Mouse (Mus musculus) lung, embryonic 14.5 days (tissue): Measurements from ENCODE around the gene Ms4a4c. TPM values are rescaled to one million over a fixed set of nuclear protein-coding genes. Genes with fewer than 3 reads are reported as not detected.

Experiments used
- ATAC-seq: fragments of 200-750 bp; cut with Nextera tagmentation; 2 replicates; pipeline ENCODE4 v1.8.0; 2017; ENCODE audit warnings: mild to moderate bottlenecking, moderate TSS enrichment, moderate library complexity; ENCODE audit not compliant: insufficient read depth
- DNase-seq: peaks from one replicate; pipeline ENCODE4 v3.0.0-alpha.2; 2015
- H3K27ac ChIP-seq: fragments of 300-500 bp; sonication (generic); 2 replicates; pipeline ENCODE4 v1.5.1; 2014; ENCODE audit warnings: low read depth, mild to moderate bottlenecking, moderate library complexity
- H3K27me3 ChIP-seq: fragments of 300-500 bp; sonication (generic); 2 replicates; pipeline ENCODE4 v1.6.1; 2014; ENCODE audit warnings: low read length, control low read depth; ENCODE audit not compliant: insufficient read depth
- H3K36me3 ChIP-seq: fragments of 300-500 bp; sonication (generic); 2 replicates; pipeline ENCODE4 v1.6.1; 2014; ENCODE audit warnings: control low read depth; ENCODE audit not compliant: insufficient read depth
- H3K4me1 ChIP-seq: fragments of 300-500 bp; sonication (generic); 2 replicates; pipeline ENCODE4 v1.6.1; 2014; ENCODE audit warnings: antibody characterized with exemption, control low read depth; ENCODE audit not compliant: insufficient read depth
- H3K4me2 ChIP-seq: fragments of 300-500 bp; sonication (generic); 2 replicates; pipeline ENCODE4 v1.6.1; 2014; ENCODE audit warnings: mild to moderate bottlenecking
- H3K4me3 ChIP-seq: fragments of 300-500 bp; sonication (generic); 2 replicates; pipeline ENCODE4 v1.5.1; 2014; ENCODE audit warnings: low read depth, low read length
- H3K9ac ChIP-seq: fragments of 300-500 bp; sonication (generic); 2 replicates; pipeline ENCODE4 v1.6.1; 2014
- H3K9me3 ChIP-seq: fragments of 300-500 bp; sonication (generic); 2 replicates; pipeline ENCODE4 v1.6.1; 2016; ENCODE audit warnings: low read depth, low read length, control low read depth
- CTCF ChIP-seq: IDR thresholded peaks from 2 replicates; pipeline ENCODE4 v1.5.1; 2016; ENCODE audit warnings: antibody characterized with exemption, low read depth
- WGBS: fragments of 180-500 bp; shearing (Covaris S2); extraction: QIAGEN DNeasy Blood & Tissue Kit; methylation state at CpG from one replicate; pipeline ENCODE4 v1.1.7; 2014; 5-methylcytosine and 5-hydroxymethylcytosine counted together
- polyA plus RNA-seq: library from polyadenylated mRNA; unstranded; fragments of >200 nt; fragmentation: Nextera tagmentation; extraction: Ambion mirVana; gene quantifications from 2 replicates; pipeline ENCODE4 v1.2.1, GENCODE M21; 2014

Gene Ms4a4c
- polyA plus RNA-seq, 1 experiment from 2014 or later = 0.63 TPM

- H3K4me3 ChIP-seq = no peak overlapping the region
- no peak overlapping the region for H3K4me2 ChIP-seq
- no peaks in the 10 kb centered on the region for H3K4me1 ChIP-seq
- TF ChIP-seq CTCF = no peak
- ATAC-seq = no peak
- DNase-seq = no peak
- H3K9me3 ChIP-seq = no peaks in the 10 kb centered on the region
- H3K9ac ChIP-seq = no peak overlapping the region
- no peaks in the 10 kb centered on the region for H3K27me3 ChIP-seq
- H3K36me3 ChIP-seq = no peaks in the 10 kb centered on the region
- 65% methylated on average over 2 of the region's 2 CpGs for WGBS
- H3K27ac ChIP-seq = no peak overlapping the region
These were observed 17.5 kb upstream of the Ms4a4c start for GRCm38 (mm10) chr19:11387109-11387508.

GRCm38 (mm10) chr19:11387685-11388084 lies 16.9 kb upstream of the Ms4a4c start:
- Histone ChIP-seq H3K4me1 (no peaks in the 10 kb centered on the region), H3K36me3 (no peaks in the 10 kb centered on the region), H3K9me3 (no peaks in the 10 kb centered on the region), H3K9ac (no peak overlapping the region), H3K27ac (no peak overlapping the region), H3K4me2 (no peak overlapping the region), H3K4me3 (no peak overlapping the region), H3K27me3 (no peaks in the 10 kb centered on the region)
- WGBS = 71% methylated on average over 4 of the region's 4 CpGs
- DNase-seq (no peak), ATAC-seq (no peak)
- TF ChIP-seq CTCF = no peak

GRCm38 (mm10) chr19:11388949-11389348 lies 15.6 kb upstream of the Ms4a4c start:
- Histone ChIP-seq H3K9ac (no peak overlapping the region), H3K4me3 (no peak overlapping the region), H3K4me1 (no peaks in the 10 kb centered on the region), H3K27me3 (no peaks in the 10 kb centered on the region), H3K9me3 (no peaks in the 10 kb centered on the region), H3K4me2 (no peak overlapping the region), H3K27ac (no peak overlapping the region), H3K36me3 (no peaks in the 10 kb centered on the region)
- TF ChIP-seq CTCF = no peak
- no peak for DNase-seq
- WGBS = 69% methylated on average over 2 of the region's 2 CpGs
- no peak for ATAC-seq

- Histone ChIP-seq H3K27ac (no peak overlapping the region), H3K27me3 (no peaks in the 10 kb centered on the region), H3K4me3 (no peak overlapping the region), H3K9ac (no peak overlapping the region), H3K4me1 (no peaks in the 10 kb centered on the region), H3K9me3 (no peaks in the 10 kb centered on the region), H3K36me3 (no peaks in the 10 kb centered on the region), H3K4me2 (no peak overlapping the region)
- DNase-seq (no peak), ATAC-seq (no peak)
- no peak for TF ChIP-seq CTCF
These were observed 8.8 kb upstream of the Ms4a4c start for GRCm38 (mm10) chr19:11395769-11396168.

- no peak overlapping the region for H3K4me3 ChIP-seq
- no peak overlapping the region for H3K4me2 ChIP-seq
- no peaks in the 10 kb centered on the region for H3K27me3 ChIP-seq
- H3K36me3 ChIP-seq = no peaks in the 10 kb centered on the region
- no peak overlapping the region for H3K9ac ChIP-seq
- DNase-seq (no peak), ATAC-seq (no peak)
- H3K9me3 ChIP-seq = no peaks in the 10 kb centered on the region
- H3K4me1 ChIP-seq = no peaks in the 10 kb centered on the region
- H3K27ac ChIP-seq = no peak overlapping the region
- TF ChIP-seq CTCF = no peak
These were observed 2.9 kb downstream of the Ms4a4c start for GRCm38 (mm10) chr19:11407428-11407827.

GRCm38 (mm10) chr19:11408591-11408990 lies 4.0 kb downstream of the Ms4a4c start:
- Histone ChIP-seq H3K27ac (no peak overlapping the region), H3K9ac (no peak overlapping the region), H3K4me2 (no peak overlapping the region), H3K36me3 (no peaks in the 10 kb centered on the region), H3K4me1 (no peaks in the 10 kb centered on the region), H3K4me3 (no peak overlapping the region), H3K9me3 (no peaks in the 10 kb centered on the region), H3K27me3 (no peaks in the 10 kb centered on the region)
- 82% methylated on average over 1 of the region's 1 CpGs for WGBS
- ATAC-seq (no peak), DNase-seq (no peak)
- TF ChIP-seq CTCF = no peak

GRCm38 (mm10) chr19:11411640-11412039 lies 7.1 kb downstream of the Ms4a4c start:
- H3K27ac ChIP-seq = no peak overlapping the region
- ATAC-seq (no peak), DNase-seq (no peak)
- no peaks in the 10 kb centered on the region for H3K4me1 ChIP-seq
- no peaks in the 10 kb centered on the region for H3K9me3 ChIP-seq
- no peak overlapping the region for H3K4me3 ChIP-seq
- 86% methylated on average over 1 of the region's 1 CpGs for WGBS
- H3K9ac ChIP-seq = no peak overlapping the region
- no peaks in the 10 kb centered on the region for H3K36me3 ChIP-seq
- H3K27me3 ChIP-seq = no peaks in the 10 kb centered on the region
- TF ChIP-seq CTCF = no peak
- no peak overlapping the region for H3K4me2 ChIP-seq

GRCm38 (mm10) chr19:11414084-11414483 lies 9.5 kb downstream of the Ms4a4c start:
- no peak for TF ChIP-seq CTCF
- Histone ChIP-seq H3K4me3 (no peak overlapping the region), H3K4me1 (no peaks in the 10 kb centered on the region), H3K27me3 (no peaks in the 10 kb centered on the region), H3K4me2 (no peak overlapping the region), H3K9me3 (no peaks in the 10 kb centered on the region), H3K36me3 (no peaks in the 10 kb centered on the region), H3K27ac (no peak overlapping the region), H3K9ac (no peak overlapping the region)
- 86% methylated on average over 1 of the region's 1 CpGs for WGBS
- DNase-seq = no peak
- no peak for ATAC-seq
